Mouse (Mus musculus): ENCODE data around the gene Zic1. TPM values are rescaled to one million over a fixed set of nuclear protein-coding genes. Genes with fewer than 3 reads are reported as not detected.

Gene Zic1
- total RNA-seq, 1 experiment from 2014 or later = not detected

GRCm38 (mm10) chr9:91355629-91356352, 9.8 kb downstream of the Zic1 start:
- ATAC-seq (replicated peaks; ENCODE audit: low read depth, poor library complexity, severe bottlenecking) = peak; percentile 38; the same call in 1 of the 2 replicates

- ATAC-seq (replicated peaks; ENCODE audit: low read depth, poor library complexity, severe bottlenecking) = no peak
Observed at GRCm38 (mm10) chr9:91355270-91355589, 10.4 kb downstream of the Zic1 start.

- ATAC-seq (replicated peaks; ENCODE audit: low read depth, poor library complexity, severe bottlenecking) = no peak
Observed at GRCm38 (mm10) chr9:91354434-91355269, 11.0 kb downstream of the Zic1 start.

GRCm38 (mm10) chr9:91353551-91354433, 11.8 kb downstream of the Zic1 start:
- no peak for ATAC-seq (replicated peaks; ENCODE audit: low read depth, poor library complexity, severe bottlenecking)

DNA sequence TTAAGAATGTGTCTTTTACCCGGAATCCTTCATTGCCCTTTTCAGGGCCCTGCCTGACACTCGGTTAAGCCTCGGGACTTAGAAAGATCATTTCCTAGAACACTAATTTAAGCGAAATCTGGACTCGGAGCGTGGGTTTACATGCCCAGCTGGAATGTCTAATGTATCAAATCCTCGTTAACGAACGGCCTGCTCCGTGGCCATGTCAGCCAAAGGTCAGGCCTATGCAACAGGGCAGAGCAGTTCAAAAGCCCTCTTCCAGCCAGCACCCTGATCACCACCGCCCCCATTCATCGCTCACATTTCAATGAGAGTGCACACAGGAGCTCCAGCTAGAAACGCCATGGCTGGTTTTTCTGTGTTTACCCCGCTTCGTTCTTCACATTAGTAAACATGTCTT, 12.8 kb downstream of the Zic1 start:
- ATAC-seq (replicated peaks; ENCODE audit: low read depth, poor library complexity, severe bottlenecking) = no peak

DNA sequence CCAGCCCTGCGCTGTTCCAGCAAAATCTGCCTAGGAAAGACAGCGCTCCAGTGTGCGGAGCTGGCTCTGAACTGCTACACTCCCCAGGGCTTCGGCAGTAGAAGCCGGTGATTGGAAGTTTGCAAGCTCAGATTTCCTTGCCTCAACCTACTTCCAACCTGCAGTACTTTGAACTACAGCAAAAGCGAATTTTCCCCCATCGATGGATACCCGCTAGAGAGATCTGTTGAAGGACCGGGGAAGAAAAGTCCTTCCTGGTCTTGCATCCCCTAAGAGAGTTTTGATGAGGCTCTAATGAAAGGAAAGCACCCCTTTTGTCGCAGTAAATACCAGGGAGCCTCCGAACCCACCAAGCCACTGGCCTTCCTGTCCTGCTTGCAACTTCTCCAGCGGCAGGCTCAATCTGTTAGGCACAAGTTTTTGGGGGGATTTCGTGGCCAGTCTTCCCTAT, 13.6 kb downstream of the Zic1 start:
- ATAC-seq (replicated peaks; ENCODE audit: low read depth, poor library complexity, severe bottlenecking) = no peak

- ATAC-seq (replicated peaks; ENCODE audit: low read depth, poor library complexity, severe bottlenecking) = no peak
Observed at GRCm38 (mm10) chr9:91351361-91351760, 14.2 kb downstream of the Zic1 start.

DNA sequence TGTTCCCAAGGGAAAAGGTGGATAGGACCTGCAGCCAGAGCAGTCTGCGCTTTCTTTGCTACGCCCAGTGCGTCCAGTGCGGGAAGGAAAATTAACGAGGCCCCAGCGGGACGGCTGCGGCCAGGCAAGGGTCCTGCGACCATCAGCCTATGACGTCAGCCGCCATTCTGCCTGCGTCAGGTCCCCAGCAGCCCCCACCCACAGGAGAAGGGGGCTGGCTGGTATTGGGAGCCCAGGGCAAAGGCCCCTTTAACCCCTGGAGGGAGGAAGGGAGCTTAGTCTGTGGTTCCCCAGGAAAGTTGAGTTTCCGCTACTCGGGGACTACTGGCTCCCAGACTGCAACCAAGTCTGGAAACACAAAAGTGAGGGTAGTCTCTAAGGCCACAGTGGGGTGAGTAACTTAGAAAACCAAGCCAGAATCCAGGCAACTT, 14.7 kb downstream of the Zic1 start:
- ATAC-seq (replicated peaks; ENCODE audit: low read depth, poor library complexity, severe bottlenecking) = no peak

DNA sequence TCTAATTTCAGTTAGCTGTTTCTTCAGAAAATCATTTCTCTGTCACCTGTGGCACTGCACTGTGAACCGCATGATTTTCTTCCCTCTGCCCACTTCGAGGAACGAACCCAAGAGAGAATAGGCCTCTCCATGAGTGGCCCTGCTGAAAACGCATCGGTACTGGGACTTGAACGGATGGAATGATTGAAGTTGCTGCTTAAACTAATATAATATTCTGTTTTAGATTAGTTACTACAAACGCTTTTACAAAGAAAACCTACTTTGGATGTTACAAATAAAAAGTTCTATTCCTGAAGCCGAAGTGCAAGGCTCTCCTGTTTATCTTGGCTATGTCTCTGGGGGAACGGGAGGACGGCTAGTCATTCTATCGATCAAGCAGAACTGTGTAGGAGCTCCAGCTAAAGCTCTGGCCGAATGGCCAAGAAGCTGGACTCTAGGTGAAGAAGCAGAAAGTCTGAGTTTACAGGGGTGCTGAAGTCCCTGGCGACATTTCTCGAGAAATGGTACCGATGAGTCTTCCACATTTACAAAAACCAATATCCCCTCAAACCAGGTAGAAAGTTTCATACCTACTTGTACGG, 15.3 kb downstream of the Zic1 start:
- ATAC-seq (replicated peaks; ENCODE audit: low read depth, poor library complexity, severe bottlenecking) = no peak

GRCm38 (mm10) chr9:91348746-91349145, 16.9 kb downstream of the Zic1 start:
- no peak for ATAC-seq (replicated peaks; ENCODE audit: low read depth, poor library complexity, severe bottlenecking)

- ATAC-seq (replicated peaks; ENCODE audit: low read depth, poor library complexity, severe bottlenecking) = no peak
Observed at GRCm38 (mm10) chr9:91347591-91347990, 18.0 kb downstream of the Zic1 start.

Other genes starting within 250 kb of the Zic1 start
- gene Zic4, start 3.4 kb downstream of the Zic1 start, total RNA-seq (2017) = not detected in 2 replicates

Measured in common myeloid progenitor, adult 5-6 weeks (primary cell).